Mouse (Mus musculus) CH12F3 (cell line): Measurements from ENCODE around the gene Rln3.

Experiments used
- in situ Hi-C: fragments of 300-500 bp; cut with MboI; formaldehyde crosslinking; loops from 2 replicates; pipeline ENCODE4 v1.14.3; 2020; ENCODE audit warnings: low sequenced_read_pairs

Gene Rln3

GRCm38 (mm10) chr8:83998231-83999056 is 46.4 kb downstream of the Rln3 start:
- in situ Hi-C loops = no loop called here

DNA sequence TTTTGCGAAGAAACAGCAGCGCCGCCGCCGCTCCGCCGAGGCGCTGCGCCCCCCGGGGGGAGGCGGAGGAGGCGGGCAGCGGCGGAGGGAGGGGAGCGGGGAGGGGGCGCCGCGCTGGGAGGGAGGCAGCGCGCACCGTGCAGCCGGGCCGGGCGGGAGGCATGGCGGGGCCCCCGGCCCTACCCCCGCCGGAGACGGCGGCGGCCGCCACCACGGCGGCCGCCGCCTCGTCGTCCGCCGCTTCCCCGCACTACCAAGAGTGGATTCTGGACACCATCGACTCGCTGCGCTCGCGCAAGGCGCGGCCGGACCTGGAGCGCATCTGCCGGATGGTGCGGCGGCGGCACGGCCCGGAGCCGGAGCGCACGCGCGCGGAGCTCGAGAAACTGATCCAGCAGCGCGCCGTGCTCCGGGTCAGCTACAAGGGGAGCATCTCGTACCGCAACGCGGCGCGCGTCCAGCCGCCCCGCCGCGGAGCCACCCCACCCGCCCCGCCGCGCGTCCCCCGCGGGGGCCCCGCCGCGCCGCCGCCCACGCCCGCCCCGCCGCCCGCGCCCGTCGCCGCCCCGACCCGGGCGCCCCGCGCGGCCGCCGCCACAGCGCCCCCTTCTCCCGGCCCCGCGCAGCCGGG is 47.2 kb downstream of the Rln3 start, which contains the start of gene Samd1:
Gene Samd1, plus strand, starts transcription at position 162 of the 631 bp plus-strand sequence.
- in situ Hi-C loops = no loop called here

DNA sequence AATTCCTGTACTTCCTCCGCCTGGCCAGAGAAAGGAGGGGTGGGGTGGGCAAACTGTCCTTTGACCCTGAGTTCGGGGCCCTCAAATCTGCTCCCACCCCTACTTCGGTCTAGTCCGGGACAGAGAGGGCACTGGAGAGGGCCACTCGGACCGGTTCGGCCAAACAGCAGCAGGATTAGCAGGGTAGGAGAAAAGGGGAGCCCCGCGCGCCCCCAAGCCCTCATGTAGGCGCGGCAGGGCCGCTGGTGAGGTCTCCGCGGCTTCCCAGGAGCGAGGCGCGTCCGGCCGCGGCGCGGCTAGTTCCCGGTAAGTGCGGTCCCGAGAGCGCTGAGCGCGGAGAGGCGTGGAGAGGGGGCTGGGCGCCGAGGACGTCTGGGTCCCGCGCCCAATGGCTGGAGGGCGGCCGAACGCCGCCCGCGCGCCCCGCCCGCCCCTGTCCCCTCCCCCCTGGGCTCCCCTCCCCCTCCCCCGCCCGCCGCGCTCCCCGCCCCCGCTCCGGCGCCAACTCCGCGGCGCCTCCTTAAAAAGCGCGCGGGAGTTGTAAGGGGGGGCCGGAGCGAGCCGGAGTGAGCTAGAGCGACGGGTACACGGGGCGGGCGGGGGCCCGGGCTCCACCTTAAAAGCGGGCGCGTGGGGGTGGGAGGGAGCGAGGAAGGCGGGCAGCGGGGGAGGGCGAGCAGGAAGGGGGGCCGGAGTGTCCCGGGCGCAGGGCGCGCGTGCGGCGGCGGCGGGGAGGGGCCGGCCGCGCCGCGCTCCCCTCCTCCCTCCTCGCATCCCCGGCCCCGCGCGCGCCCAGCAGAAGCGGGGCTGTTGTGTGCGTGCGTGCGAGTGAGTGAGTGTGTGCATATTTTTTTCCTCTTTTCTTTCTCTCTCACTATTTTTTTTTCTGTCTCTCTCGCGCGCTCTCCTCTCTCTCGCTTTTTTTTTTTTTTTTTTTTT is 48.0 kb downstream of the Rln3 start:
- in situ Hi-C loops = no loop called here

- in situ Hi-C loops = no loop called here
Observed at GRCm38 (mm10) chr8:83995973-83996372, 48.8 kb downstream of the Rln3 start.

DNA sequence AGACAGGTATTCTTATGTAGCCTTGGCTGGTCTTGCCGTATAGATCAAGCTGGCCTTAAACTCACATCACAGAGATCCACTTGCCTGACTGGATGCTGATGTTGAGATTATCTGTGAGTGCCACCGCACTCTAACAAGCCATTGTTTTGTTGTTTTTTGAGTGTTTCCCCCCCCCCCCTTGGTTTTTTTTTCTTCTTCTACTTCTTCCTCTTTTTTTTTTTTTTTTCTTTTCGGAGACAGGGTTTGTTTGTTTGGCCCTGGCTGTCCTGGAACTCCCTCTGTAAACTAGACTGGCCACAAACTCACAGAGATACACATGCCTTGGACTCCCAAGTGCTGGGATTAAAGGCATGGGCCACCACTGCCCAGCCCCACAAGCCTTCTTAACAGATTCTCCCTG is 50.8 kb downstream of the Rln3 start:
- in situ Hi-C loops = no loop called here
